Mouse (Mus musculus) intestine, embryonic 14.5 days (tissue): ENCODE measurements at regions not wholly inside any gene's neighbourhood (a gene's known extent, or its start where the extent isn't known, plus 50 kb on each side); places are given as distances from the start of the nearest gene placed in this dataset.

Experiments
- ATAC-seq: fragments of 200-750 bp; cut with Nextera tagmentation; replicated peaks from 2 replicates; pipeline ENCODE4 v1.8.0; 2017; ENCODE audit warnings: low read depth, moderate number of reproducible peaks, moderate TSS enrichment, moderate library complexity; ENCODE audit not compliant: low FRiP score, low TSS enrichment
- DNase-seq: peaks from one replicate; pipeline ENCODE4 v3.0.0-alpha.2; 2018; ENCODE audit warnings: low spot score
- H3K27ac ChIP-seq: fragments of 300-500 bp; sonication (generic); 2 replicates; pipeline ENCODE4 v1.5.1; 2014; ENCODE audit warnings: low read depth, mild to moderate bottlenecking, control low read depth
- H3K27me3 ChIP-seq: fragments of 300-500 bp; sonication (generic); replicated peaks from 2 replicates; pipeline ENCODE4 v1.6.1; 2014; ENCODE audit warnings: low read length, control low read depth; ENCODE audit not compliant: control insufficient read depth, insufficient read depth
- H3K36me3 ChIP-seq: fragments of 300-500 bp; sonication (generic); 2 replicates; pipeline ENCODE4 v1.6.1; 2014; ENCODE audit warnings: low read length, control low read depth; ENCODE audit not compliant: control insufficient read depth, insufficient read depth
- H3K4me1 ChIP-seq: fragments of 300-500 bp; sonication (generic); replicated peaks from 2 replicates; pipeline ENCODE4 v1.6.1; 2014; ENCODE audit warnings: low read length, control low read depth, mixed read lengths; ENCODE audit not compliant: control insufficient read depth, insufficient read depth
- H3K4me2 ChIP-seq: fragments of 300-500 bp; sonication (generic); 2 replicates; pipeline ENCODE4 v1.6.1; 2014; ENCODE audit warnings: low read length
- H3K4me3 ChIP-seq: fragments of 300-500 bp; sonication (generic); 2 replicates; pipeline ENCODE4 v1.5.1; 2014; ENCODE audit warnings: low read depth, low read length, control low read depth, mixed read lengths
- H3K9ac ChIP-seq: fragments of 300-500 bp; sonication (generic); 2 replicates; pipeline ENCODE4 v1.6.1; 2014; ENCODE audit warnings: mild to moderate bottlenecking, low read length
- H3K9me3 ChIP-seq: fragments of 300-500 bp; sonication (generic); 2 replicates; pipeline ENCODE4 v1.6.1; 2016; ENCODE audit warnings: low read length, control low read depth; ENCODE audit not compliant: control insufficient read depth
- WGBS: fragments of 180-500 bp; shearing (Covaris S2); extraction: QIAGEN DNeasy Blood & Tissue Kit; methylation state at CpG from one replicate; pipeline ENCODE4 v1.1.7; 2014; 5-methylcytosine and 5-hydroxymethylcytosine counted together

DNA sequence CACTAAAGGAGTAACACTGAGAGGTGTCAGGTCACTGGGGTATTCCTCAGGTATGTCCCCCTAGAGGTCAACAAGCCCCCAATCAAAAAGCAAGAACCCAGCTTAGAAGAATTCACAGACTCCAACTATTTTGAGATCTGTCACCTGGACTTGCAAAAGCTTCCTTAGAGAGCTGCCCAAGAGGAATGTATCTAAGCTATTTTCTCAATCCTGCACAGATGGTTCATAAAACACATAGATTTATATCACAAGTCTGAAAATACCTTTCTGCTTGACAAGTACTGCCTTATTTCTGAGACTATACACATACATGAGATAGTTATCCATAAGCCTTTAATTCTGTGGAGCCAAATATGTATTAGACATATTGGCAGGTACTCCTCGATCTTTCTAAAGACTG lies 342.1 kb upstream of the Klf6 start:
- no peak for ATAC-seq

GRCm38 (mm10) chr13:5519600-5519999 lies 341.7 kb upstream of the Klf6 start:
- no peaks in the 10 kb centered on the region for H3K27me3 ChIP-seq
- H3K9me3 ChIP-seq, result no peaks in the 10 kb centered on the region
- DNase-seq (no peak), ATAC-seq (no peak)
- no peak overlapping the region for H3K4me3 ChIP-seq
- no peaks in the 10 kb centered on the region for H3K4me1 ChIP-seq
- no peaks in the 10 kb centered on the region for H3K36me3 ChIP-seq
- no peak overlapping the region for H3K27ac ChIP-seq
- WGBS, result 67% methylated on average over 1 of the region's 1 CpGs
- H3K4me2 ChIP-seq, result no peak overlapping the region
- no peak overlapping the region for H3K9ac ChIP-seq

More for the DNA sequence above, 342.1 kb upstream of the Klf6 start:
- Histone ChIP-seq H3K9me3 (no peaks in the 10 kb centered on the region), H3K4me3 (no peak overlapping the region), H3K27me3 (no peaks in the 10 kb centered on the region), H3K4me2 (no peak overlapping the region), H3K4me1 (no peaks in the 10 kb centered on the region), H3K36me3 (no peaks in the 10 kb centered on the region), H3K27ac (no peak overlapping the region), H3K9ac (no peak overlapping the region)
- 84% methylated on average over 1 of the region's 1 CpGs for whole genome bisulfite sequencing
- no peak for DNase-seq

DNA sequence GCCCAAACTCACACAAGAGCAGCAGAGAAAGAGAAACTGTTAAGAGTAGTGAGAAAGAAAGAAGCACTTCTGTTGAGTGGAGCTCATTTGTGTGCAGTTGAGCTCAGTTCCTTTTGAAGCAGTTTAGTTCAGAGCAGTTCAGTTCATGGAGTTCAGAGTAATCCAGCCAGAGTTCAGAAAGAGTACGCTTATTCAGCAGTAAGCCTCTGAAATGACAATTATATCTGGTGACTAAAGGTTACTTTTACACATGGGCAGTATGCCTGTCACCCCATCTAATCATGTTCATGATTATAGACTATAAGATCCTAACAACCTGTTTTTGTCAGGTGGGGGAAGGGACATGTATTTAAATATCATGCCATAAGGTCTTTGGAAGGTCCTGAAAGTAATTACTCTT lies 333.9 kb upstream of the Klf6 start:
- no peak for ATAC-seq
- Histone ChIP-seq H3K36me3 (no peaks in the 10 kb centered on the region), H3K27ac (no peak overlapping the region), H3K9ac (no peak overlapping the region), H3K9me3 (no peaks in the 10 kb centered on the region), H3K4me1 (no peaks in the 10 kb centered on the region), H3K4me3 (no peak overlapping the region), H3K27me3 (no peaks in the 10 kb centered on the region), H3K4me2 (no peak overlapping the region)
- DNase-seq, result no peak
- 88% methylated on average over 1 of the region's 1 CpGs for WGBS

DNA sequence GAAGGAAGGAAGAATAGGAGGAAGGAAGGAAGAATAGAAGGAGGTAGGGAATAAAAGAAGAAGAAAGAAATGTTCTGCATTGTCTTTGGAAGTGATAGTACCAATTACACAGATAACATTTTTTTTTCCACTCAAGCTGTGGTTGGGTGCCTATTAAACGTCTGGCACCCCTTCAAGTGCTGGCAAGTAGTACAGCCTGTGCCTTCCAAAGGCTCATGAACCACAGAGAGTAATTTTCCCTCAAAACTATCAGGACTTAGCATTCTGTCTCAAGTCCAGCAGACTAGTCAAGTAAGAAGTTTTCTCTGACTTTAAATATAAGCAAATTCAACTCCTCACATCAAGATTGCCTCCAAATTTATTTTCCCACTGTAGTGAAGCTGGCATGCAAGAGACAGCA lies 321.0 kb upstream of the Klf6 start:
- H3K9me3 ChIP-seq, result no peaks in the 10 kb centered on the region
- ATAC-seq, result no peak
- no peak overlapping the region for H3K9ac ChIP-seq
- no peak overlapping the region for H3K4me2 ChIP-seq
- 45% methylated on average over 1 of the region's 1 CpGs for WGBS
- no peaks in the 10 kb centered on the region for H3K36me3 ChIP-seq
- H3K27ac ChIP-seq, result no peak overlapping the region
- DNase-seq, result no peak
- no peak overlapping the region for H3K4me3 ChIP-seq
- no peaks in the 10 kb centered on the region for H3K4me1 ChIP-seq
- H3K27me3 ChIP-seq, result no peaks in the 10 kb centered on the region

- H3K27me3 ChIP-seq, result no peaks in the 10 kb centered on the region
- no peak overlapping the region for H3K27ac ChIP-seq
- ATAC-seq (no peak), DNase-seq (no peak)
- no peak overlapping the region for H3K4me2 ChIP-seq
- no peak overlapping the region for H3K4me3 ChIP-seq
- no peak overlapping the region for H3K9ac ChIP-seq
- H3K9me3 ChIP-seq, result no peaks in the 10 kb centered on the region
- H3K4me1 ChIP-seq, result no peaks in the 10 kb centered on the region
- H3K36me3 ChIP-seq, result no peaks in the 10 kb centered on the region
These were observed 315.8 kb upstream of the Klf6 start for GRCm38 (mm10) chr13:5545521-5545920.

GRCm38 (mm10) chr13:5546011-5546410 lies 315.3 kb upstream of the Klf6 start:
- DNase-seq (no peak), ATAC-seq (no peak)
- no peaks in the 10 kb centered on the region for H3K4me1 ChIP-seq
- no peaks in the 10 kb centered on the region for H3K9me3 ChIP-seq
- no peak overlapping the region for H3K27ac ChIP-seq
- H3K4me3 ChIP-seq, result no peak overlapping the region
- WGBS, result 86% methylated on average over 2 of the region's 2 CpGs
- no peaks in the 10 kb centered on the region for H3K27me3 ChIP-seq
- H3K4me2 ChIP-seq, result no peak overlapping the region
- H3K9ac ChIP-seq, result no peak overlapping the region
- H3K36me3 ChIP-seq, result no peaks in the 10 kb centered on the region

DNA sequence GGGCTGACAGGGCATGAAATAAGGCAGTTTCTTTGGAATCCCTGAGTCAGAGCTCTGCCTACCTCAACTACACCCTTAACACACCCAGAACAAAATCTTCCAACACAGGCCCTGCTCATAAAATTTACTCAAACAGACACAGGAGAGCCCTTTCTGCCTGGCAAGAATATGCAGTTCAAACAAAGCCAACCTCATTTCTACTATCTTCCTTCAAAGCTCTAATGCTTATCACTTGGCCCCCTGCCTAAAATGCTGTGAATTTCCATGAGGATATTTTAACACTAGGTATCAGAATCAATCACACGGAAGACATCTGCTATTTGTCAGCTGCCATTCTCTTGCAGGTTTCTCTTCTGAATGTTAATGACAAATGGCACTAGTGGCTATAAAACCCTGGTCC lies 314.3 kb upstream of the Klf6 start:
- Histone ChIP-seq H3K27ac (no peak overlapping the region), H3K4me2 (no peak overlapping the region), H3K4me3 (no peak overlapping the region), H3K4me1 (no peaks in the 10 kb centered on the region), H3K9ac (no peak overlapping the region), H3K9me3 (no peaks in the 10 kb centered on the region), H3K36me3 (no peaks in the 10 kb centered on the region), H3K27me3 (no peaks in the 10 kb centered on the region)
- ATAC-seq, result no peak
- WGBS, result 56% methylated on average over 1 of the region's 1 CpGs
- no peak for DNase-seq

GRCm38 (mm10) chr13:5548768-5549167 lies 312.5 kb upstream of the Klf6 start:
- ATAC-seq (no peak), DNase-seq (no peak)
- Histone ChIP-seq H3K4me1 (no peaks in the 10 kb centered on the region), H3K27me3 (no peaks in the 10 kb centered on the region), H3K9me3 (no peaks in the 10 kb centered on the region), H3K9ac (no peak overlapping the region), H3K4me3 (no peak overlapping the region), H3K4me2 (no peak overlapping the region), H3K27ac (no peak overlapping the region), H3K36me3 (no peaks in the 10 kb centered on the region)
- 89% methylated on average over 1 of the region's 1 CpGs for WGBS

DNA sequence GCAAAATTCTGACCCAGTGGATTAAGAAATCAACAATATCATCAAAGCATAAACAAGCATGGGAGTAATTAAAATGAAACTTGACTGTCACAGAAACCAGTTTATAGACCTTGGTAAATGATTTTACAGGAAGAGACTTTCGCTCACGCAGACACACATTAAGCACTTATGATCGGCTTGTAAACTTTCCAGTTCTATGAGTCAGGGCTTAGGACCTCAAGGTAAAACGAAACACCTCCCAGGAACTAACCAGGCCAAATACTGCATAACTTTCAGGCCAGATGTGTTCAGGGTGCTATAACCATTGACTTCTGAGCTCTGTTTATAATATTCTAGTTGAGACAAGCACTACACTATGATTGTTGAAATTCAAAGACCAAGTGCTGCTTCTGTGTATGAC lies 312.1 kb upstream of the Klf6 start:
- Histone ChIP-seq H3K4me1 (no peaks in the 10 kb centered on the region), H3K9ac (no peak overlapping the region), H3K27ac (no peak overlapping the region), H3K4me2 (no peak overlapping the region), H3K27me3 (no peaks in the 10 kb centered on the region), H3K9me3 (no peaks in the 10 kb centered on the region), H3K4me3 (no peak overlapping the region), H3K36me3 (no peaks in the 10 kb centered on the region)
- 72% methylated on average over 4 of the region's 4 CpGs for WGBS
- ATAC-seq (no peak), DNase-seq (no peak)
